Mouse (Mus musculus): ENCODE results near the gene 1700125H20Rik. TPM values are rescaled to one million over a fixed set of nuclear protein-coding genes. Genes with fewer than 3 reads are reported as not detected.

1700125H20Rik gene
- total and polyA plus RNA-seq, 3 experiments = not detected

- Histone ChIP-seq H3K4me3 (ENCODE audit: control insufficient read depth in 1 of 2, insufficient read depth in 1 of 2, low read depth in 2 of 2, low read length in 2 of 2) (no peak overlapping the region), H3K9me3 (replicated peaks; ENCODE audit: insufficient read depth, low read length) (no peaks in the 10 kb centered on the region), H3K36me3 (ENCODE audit: control insufficient read depth in 1 of 2, insufficient read depth in 2 of 2, low read length in 2 of 2) (no peaks in the 10 kb centered on the region), H3K27me3 (ENCODE audit: control insufficient read depth in 1 of 2, insufficient read depth in 2 of 2, low read length in 2 of 2) (peaks cover 0 to 2% of the 10 kb centered on the region in 2 experiments; a peak in 1 of 4 replicates), H3K4me1 (ENCODE audit: control insufficient read depth in 1 of 2, insufficient read depth in 2 of 2, low read length in 2 of 2) (0 out of 4 replicates have a peak, but pooled peaks cover 0 to 3% of the 10 kb centered on the region in 2 experiments), H3K9ac (ENCODE audit: control insufficient read depth, low read depth, low read length, poor library complexity, severe bottlenecking) (no peak overlapping the region), H3K27ac (ENCODE audit: control insufficient read depth, low read depth, low read length) (no peak overlapping the region), H3K79me2 (ENCODE audit: control insufficient read depth, insufficient read depth, low read length, poor library complexity) (no peaks in the 10 kb centered on the region)
- no peak for DNase-seq (ENCODE audit: low read depth, low spot score)
- TF ChIP-seq E2F4 (IDR thresholded peaks at IDR 0.05; ENCODE audit: borderline replicate concordance, low read depth, low read length) = no peak
- TF ChIP-seq RAD21 (IDR thresholded peaks at IDR 0.05; ENCODE audit: low read depth, low read length) = no peak
- no peak for TF ChIP-seq TAL1 (IDR thresholded peaks at IDR 0.05; ENCODE audit: low read length)
- no peak for TF ChIP-seq MYB (IDR thresholded peaks at IDR 0.05; ENCODE audit: low read depth, low read length)
- TF ChIP-seq USF2 (IDR thresholded peaks at IDR 0.05; ENCODE audit: borderline replicate concordance in 1 of 2, insufficient read depth in 1 of 2, low read depth in 1 of 2, low read length in 2 of 2) = no peak
- TF ChIP-seq BHLHE40 (IDR thresholded peaks at IDR 0.05; ENCODE audit: borderline replicate concordance, low read depth, low read length) = no peak
- no peak for TF ChIP-seq SMC3 (IDR thresholded peaks at IDR 0.05; ENCODE audit: low read depth, low read length)
- no peak for TF ChIP-seq MAX (IDR thresholded peaks at IDR 0.05; ENCODE audit: low read length)
These were observed 5.7 kb downstream of the 1700125H20Rik start for GRCm38 (mm10) chr11:85175941-85176340.

DNA sequence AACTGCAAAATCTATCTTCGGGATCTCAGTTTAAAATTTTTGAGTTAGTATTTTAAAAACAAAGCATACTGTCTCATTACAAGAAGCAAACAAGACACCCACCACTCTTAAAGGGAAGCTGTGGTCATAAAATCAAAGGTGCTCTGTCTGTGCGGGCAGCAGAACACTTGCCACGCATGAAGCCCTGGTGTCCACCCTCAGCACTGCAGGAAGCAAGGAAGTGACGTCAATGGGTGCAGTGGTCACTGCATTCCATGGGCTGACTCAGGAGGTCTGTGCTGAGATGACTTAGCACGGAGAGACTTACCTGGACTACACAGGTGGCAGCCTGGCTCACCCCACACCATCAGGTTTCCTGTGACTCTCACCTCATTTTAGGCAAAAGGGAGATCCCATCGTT, 7.6 kb downstream of the 1700125H20Rik start:
- Histone ChIP-seq H3K27ac (ENCODE audit: control insufficient read depth, low read depth, low read length) (no peak overlapping the region), H3K4me3 (ENCODE audit: control insufficient read depth in 1 of 2, insufficient read depth in 1 of 2, low read depth in 2 of 2, low read length in 2 of 2) (no peak overlapping the region), H3K27me3 (ENCODE audit: control insufficient read depth in 1 of 2, insufficient read depth in 2 of 2, low read length in 2 of 2) (peaks cover 0 to 2% of the 10 kb centered on the region in 2 experiments; a peak in 1 of 4 replicates), H3K9ac (ENCODE audit: control insufficient read depth, low read depth, low read length, poor library complexity, severe bottlenecking) (no peak overlapping the region), H3K79me2 (ENCODE audit: control insufficient read depth, insufficient read depth, low read length, poor library complexity) (no peaks in the 10 kb centered on the region; the same call in 1 of the 2 replicates), H3K4me1 (ENCODE audit: control insufficient read depth in 1 of 2, insufficient read depth in 2 of 2, low read length in 2 of 2) (peaks cover 6 to 8% of the 10 kb centered on the region in 2 experiments; a peak in 3 of 4 replicates), H3K9me3 (replicated peaks; ENCODE audit: insufficient read depth, low read length) (no peaks in the 10 kb centered on the region), H3K36me3 (ENCODE audit: control insufficient read depth in 1 of 2, insufficient read depth in 2 of 2, low read length in 2 of 2) (peaks cover 0 to 7% of the 10 kb centered on the region in 2 experiments; a peak in 1 of 4 replicates)
- TF ChIP-seq POLR2AphosphoS5 (IDR thresholded peaks at IDR 0.05; ENCODE audit: borderline replicate concordance, low read depth, low read length) (no peak), CHD2 (IDR thresholded peaks at IDR 0.05; ENCODE audit: low read length) (no peak), HCFC1 (IDR thresholded peaks at IDR 0.05; ENCODE audit: low read depth, low read length) (no peak), CTCF (IDR thresholded peaks at IDR 0.05 in 2 of 3, conservative IDR thresholded peaks at IDR 0.05 in 1 of 3; ENCODE audit: control insufficient read depth in 1 of 3, insufficient read depth in 1 of 3, low read depth in 2 of 3, low read length in 3 of 3, poor library complexity in 1 of 3, severe bottlenecking in 1 of 3) (no peak), ZKSCAN1 (IDR thresholded peaks at IDR 0.05; ENCODE audit: low read depth, low read length) (no peak), MAFK (IDR thresholded peaks at IDR 0.05; ENCODE audit: borderline replicate concordance, low read depth, low read length) (no peak), GATA1 (IDR thresholded peaks at IDR 0.05; ENCODE audit: low read depth, low read length) (no peak), MAZ (IDR thresholded peaks at IDR 0.05; ENCODE audit: low read depth, low read length) (no peak), ZC3H11A (IDR thresholded peaks at IDR 0.05; ENCODE audit: low read depth, low read length) (no peak), MXI1 (IDR thresholded peaks at IDR 0.05; ENCODE audit: low read depth, low read length) (no peak), ELF1 (IDR thresholded peaks at IDR 0.05; ENCODE audit: low read depth, low read length) (no peak), CHD1 (IDR thresholded peaks at IDR 0.05; ENCODE audit: low read depth, low read length) (no peak), MAX (IDR thresholded peaks at IDR 0.05; ENCODE audit: low read length) (no peak), ZMIZ1 (IDR thresholded peaks at IDR 0.05; ENCODE audit: low read depth, low read length) (no peak)
- no peak for DNase-seq (ENCODE audit: low read depth, low spot score)

Data from MEL (cell line).